Mouse (Mus musculus): ENCODE measurements around the gene Gm49486.

Gene Gm49486

DNA sequence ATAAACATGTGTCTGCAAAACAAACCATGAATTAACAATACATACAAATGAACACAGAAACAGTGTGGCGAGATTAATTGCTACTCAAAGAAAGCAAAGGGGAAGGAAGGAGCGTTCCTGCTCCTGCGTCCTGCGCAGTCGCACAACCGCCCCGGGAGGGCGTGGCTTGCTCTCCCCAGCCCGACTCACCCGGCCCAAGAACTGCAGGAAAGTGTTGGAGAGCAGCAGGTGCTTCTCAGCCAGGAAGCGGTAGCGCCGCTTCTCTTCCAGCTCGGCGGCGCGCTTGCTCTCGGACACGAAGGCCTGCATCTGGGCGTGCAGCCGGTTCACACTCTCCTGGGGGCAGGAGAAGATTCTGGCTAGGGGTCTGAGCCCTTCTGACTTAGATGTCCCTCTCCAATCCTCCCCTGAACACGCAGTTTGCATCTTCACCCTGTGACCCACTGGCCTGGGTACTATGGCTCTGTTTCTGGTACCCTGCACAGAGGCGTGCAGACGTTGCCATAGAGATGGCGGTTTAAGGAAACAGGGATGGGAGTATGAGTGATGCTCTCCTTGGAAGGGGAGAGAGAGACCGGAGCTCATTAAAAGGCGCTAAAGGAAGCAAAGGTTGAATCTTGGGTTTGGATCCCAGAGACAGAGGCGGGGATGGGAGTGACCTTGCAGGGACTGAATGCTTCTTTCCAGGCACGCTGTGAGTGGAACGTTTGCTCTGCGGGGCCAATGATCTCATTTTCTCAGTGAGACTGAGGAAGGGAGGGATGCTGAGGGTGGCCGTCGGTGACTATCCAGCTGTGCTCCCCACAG is 41.3 kb downstream of the Gm49486 start:
- peak; percentile 56 for DNase-seq (ENCODE audit: low spot score)

DNA sequence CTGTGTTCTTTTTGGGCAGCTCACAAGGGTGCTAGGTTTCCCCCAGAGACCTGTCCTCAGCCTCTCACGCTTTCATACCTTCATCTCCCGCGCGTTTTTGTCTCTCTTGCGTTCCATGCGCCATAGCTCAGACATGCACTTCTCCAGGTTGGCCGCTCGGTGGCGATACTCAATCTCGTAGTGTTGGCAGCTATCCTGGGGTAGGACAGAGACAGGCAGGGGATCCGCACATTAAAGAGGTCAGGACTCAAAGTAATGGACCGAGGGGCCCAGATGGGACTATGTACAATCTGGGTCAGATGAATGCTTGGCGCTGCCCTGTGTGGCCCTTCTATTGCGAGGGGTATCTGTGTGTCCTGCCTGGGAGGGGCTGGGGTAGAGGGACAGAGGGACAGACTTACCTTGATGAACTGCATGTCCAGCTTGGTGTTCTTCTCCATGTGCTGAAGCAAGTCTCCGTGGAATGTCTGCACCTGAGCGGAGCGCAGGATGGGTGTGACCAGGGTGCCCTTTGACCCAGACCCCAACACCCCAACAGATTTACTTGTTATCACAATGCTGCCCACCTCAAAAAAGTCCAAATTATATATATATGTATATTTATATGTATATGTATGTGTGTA is 42.0 kb downstream of the Gm49486 start:
- DNase-seq (ENCODE audit: low spot score), result no peak

- no peak for DNase-seq (ENCODE audit: low spot score)
Observed at GRCm38 (mm10) chr15:79273020-79273419, 43.8 kb downstream of the Gm49486 start.

- no peak for DNase-seq (ENCODE audit: low spot score)
Observed at GRCm38 (mm10) chr15:79277728-79278127, 48.5 kb downstream of the Gm49486 start.

- DNase-seq (ENCODE audit: low spot score), result no peak
Observed at GRCm38 (mm10) chr15:79280209-79280608, 51.0 kb downstream of the Gm49486 start.

- DNase-seq (ENCODE audit: low spot score), result no peak
Observed at GRCm38 (mm10) chr15:79280850-79281249, 51.7 kb downstream of the Gm49486 start.

GRCm38 (mm10) chr15:79281389-79281788 is 52.2 kb downstream of the Gm49486 start:
- no peak for DNase-seq (ENCODE audit: low spot score)

DNA sequence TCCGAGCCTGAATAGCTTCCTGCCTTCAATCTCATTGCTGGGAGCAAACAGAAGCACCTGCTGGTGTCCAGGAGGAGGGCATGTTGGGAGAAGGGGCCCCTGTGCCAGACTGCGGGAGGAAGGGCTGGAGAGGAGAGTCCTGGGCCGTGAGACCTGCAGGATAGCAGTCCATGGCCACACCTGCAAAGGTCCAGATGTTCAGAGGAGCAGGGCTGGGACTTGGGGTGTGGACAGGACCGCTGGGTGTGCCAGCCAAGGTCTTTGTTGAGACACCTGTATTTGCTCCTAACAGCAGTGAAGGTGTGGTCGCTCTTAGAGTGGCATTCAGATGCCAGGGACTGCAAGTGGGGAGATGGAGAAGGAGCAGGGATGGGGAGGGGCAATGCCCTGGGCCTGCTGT is 53.2 kb downstream of the Gm49486 start:
- no peak for DNase-seq (ENCODE audit: low spot score)

DNA sequence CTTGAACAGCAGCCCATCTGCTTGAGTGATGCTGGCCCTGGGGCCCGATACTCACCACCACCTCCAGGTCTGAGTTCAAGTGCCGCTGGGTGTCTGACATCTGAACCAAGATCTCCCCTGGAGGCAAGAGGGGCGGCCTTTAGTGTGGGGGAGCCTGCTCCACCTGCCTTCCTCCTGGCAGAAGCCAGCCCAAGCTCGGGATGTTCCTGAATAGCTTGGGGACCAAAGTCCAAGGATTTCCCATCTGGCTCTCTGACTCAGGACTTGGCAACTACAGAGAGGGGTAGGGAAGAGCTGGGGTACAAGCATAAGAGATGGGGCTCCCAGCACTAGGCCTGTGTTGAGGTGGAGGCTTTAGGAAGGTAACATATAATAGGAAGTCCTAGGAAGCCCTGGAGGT is 54.2 kb downstream of the Gm49486 start:
- no peak for DNase-seq (ENCODE audit: low spot score)

- no peak for DNase-seq (ENCODE audit: low spot score)
Observed at GRCm38 (mm10) chr15:79285399-79285798, 56.2 kb downstream of the Gm49486 start, which contains the start of gene Baiap2l2. TSS of gene Baiap2l2 (minus strand) at chr15:79285537.

DNA sequence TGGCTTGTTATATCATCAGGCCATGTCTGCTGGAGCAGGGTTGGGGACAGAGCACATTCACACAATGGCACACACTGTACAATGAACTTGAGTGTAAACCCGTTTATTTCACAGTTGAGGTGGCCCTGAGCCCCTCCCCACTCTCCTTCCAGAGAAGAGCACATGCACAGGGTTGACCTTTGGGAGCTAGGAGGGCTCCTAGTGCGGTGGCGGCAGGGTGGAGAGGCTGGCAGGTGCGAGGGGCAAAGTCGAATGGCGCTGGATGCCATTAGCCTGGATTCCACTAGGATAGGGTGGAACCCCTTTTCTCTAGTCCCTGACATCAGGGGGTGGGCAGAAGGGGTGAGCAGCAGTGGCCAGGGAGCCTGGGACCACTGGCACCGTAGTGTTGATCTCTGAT is 57.0 kb downstream of the Gm49486 start:
- DNase-seq (ENCODE audit: low spot score), result no peak

DNA sequence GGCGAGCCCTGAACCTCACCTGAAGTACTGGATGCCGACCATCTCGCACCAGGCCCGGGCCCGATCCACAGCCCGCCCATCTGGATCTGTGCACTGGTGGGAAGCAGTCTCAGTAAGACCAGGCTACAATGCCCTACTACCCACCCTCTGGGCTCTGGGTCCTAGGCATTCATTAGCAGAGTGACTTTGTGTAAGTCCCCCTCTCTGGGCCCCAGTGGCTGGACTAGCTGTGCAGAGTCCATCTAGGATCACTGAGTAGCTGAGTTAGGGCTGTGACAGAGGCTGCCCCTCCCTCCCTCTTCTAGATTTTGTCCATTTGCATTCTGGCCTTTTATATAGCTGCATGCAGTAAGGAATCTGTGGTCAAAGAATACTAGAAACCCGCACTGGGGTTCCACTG is 57.9 kb downstream of the Gm49486 start:
- DNase-seq (ENCODE audit: low spot score), result no peak

- no peak for DNase-seq (ENCODE audit: low spot score)
Observed at GRCm38 (mm10) chr15:79288387-79288786, 59.2 kb downstream of the Gm49486 start.

GRCm38 (mm10) chr15:79289441-79289840 is 60.2 kb downstream of the Gm49486 start:
- DNase-seq (ENCODE audit: low spot score), result no peak

DNA sequence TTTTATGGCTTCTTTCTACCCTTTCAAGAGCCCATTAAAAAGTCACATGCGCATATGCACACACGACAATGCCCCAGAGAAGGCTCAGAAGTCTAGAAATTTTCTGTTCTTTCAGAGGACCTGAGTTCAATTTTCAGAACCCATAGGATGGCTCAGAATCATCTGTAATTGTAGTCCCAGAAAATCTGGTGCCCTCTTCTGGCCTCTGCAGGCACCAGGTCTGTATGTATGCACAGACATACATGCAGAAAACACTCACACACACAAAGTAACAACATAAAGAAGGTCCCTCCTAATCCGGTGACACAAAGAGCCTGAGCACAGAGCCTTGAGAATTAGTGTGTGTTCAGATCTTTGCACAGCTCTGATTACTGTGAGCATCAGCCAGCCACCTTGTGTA is 61.1 kb downstream of the Gm49486 start:
- no peak for DNase-seq (ENCODE audit: low spot score)

DNA sequence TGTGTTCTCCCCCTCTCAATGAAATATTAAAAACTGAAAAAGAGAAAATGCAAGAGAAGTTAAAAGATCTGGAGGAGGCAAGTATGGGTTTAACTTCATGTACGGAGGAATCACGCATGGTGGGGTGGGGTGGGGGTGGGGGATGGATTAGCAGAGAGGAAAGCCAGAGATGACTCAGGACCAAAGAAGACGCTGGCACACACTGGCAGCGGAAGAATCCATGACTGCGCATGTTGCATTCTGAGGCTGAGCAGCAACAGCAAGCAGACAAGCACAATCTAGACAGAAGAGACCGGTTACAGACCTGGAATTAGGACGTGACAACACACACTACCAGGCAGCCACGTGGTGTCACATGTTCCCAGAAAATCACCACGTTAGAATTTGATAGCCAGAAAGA is 63.6 kb downstream of the Gm49486 start:
- no peak for DNase-seq (ENCODE audit: low spot score)

DNA sequence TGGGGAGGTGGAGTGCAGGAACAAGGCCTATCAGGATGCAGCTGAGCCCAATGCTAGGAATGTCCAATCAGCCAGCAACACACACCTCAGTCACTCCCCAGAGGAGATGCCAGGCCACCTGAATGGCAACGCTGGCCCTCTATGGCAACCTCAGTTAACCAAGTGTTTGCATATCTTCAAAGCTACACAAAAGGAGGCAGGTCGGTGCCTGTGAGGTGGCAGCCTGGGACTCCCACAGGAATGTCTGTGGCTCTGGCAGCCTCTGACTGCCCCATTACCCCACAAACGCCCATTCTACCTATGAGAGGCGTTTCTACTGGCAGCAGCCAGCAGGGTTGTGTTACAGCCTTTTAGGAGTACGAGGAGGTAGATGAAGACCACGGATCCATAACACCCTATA is 69.4 kb downstream of the Gm49486 start:
- no peak for DNase-seq (ENCODE audit: low spot score)

DNA sequence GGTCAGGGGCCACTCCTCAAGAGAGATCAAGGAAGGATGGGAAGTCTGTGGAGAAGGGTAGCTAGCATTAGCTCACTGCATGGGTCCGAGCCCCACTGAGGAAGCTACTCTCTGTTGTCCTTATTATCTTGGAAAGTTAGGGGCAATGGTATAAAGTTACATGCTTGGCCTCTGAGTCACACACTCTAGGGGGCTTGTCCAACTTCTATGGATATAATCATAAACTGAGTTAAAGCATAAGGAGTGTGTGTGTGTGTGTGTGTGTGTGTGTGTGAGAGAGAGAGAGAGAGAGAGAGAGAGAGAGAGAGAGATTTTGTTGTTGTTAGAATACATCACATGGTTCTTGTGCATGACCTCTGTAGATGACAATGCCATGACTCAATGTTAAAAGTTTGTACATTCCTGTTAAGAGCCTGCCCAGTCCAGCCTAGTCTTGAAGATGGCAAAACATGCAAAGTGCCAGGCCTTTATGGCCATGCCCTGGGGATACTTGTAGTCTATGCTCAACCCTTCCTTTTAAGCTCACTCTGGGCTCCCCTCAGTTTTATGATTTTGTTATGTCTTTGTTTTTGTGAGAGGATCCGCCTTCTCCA is 70.5 kb downstream of the Gm49486 start:
- DNase-seq (ENCODE audit: low spot score), result no peak

DNA sequence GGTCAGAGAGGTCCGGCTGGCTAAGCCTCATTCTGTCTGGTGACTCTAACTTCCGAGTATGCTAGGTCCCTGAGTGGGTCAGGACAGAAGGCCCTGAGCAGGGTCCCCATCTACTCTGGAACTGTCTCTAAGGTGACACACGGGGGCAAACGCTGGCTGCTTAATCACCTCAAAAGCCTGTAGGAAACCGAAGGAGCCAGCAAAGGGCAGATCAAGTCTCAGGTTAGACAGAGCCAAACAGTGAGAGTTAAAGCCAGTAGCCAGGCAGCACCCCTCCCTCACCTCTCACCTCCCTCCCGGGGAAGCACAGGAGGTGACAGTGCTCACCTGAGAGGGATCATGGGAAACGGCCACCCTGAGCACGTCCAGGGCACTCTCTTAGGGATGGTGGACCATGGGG is 74.5 kb downstream of the Gm49486 start:
- DNase-seq (ENCODE audit: low spot score), result no peak

DNA sequence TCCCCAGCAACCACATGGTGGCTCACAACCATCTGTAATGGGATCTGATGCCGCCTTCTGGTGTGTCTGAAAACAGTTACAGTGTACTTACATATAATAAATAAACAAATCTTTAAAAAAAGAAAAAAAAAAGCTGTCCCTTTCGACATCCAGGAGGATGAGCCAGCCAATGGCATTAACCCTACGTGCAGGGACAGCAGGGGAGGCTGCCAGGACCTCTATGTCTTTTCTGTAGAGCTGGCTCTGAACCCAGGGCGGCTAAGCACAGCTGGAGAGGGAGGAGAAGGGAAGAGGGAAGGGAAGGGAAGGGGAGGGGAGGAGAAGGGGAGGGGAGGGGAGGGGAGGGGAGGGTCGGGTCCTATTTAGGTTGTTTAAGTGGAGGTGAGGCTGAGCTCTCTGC is 75.6 kb downstream of the Gm49486 start:
- no peak for DNase-seq (ENCODE audit: low spot score)

DNA sequence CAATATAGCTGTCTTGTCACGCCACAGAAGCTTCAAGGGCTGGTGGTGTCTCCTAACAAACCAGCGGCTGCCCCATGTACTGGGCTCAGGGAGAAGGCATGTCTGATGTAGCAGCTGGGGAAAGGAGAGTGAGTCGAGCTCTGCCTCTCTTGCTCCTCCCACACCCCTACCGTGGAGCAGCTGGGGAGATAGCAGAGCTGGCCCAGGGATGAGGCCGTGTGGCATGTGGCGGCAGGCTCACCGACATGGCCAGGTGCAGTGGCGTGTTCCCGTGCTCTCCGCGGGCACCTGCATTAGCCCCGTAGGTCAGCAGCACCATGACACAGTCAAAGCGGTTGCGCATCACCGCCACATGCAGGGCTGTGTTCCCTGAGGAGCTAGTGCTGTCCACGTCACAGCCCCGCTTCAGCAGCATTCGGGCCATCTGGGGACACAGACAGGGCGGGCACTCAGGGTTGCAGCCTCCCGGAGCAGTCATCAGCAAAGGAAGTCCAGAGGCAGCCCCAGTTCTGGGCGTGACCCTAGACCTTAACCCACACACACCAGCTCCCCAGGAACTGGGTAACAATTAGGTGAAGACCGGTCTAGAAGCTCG is 76.9 kb downstream of the Gm49486 start:
- no peak for DNase-seq (ENCODE audit: low spot score)

All from spleen, adult 12 weeks (tissue).